Mouse (Mus musculus): ENCODE measurements around the gene 1110059E24Rik.
A peak's percentile ranks its signal among the peaks of the same experiment; 100 is the strongest.

1110059E24Rik gene

DNA sequence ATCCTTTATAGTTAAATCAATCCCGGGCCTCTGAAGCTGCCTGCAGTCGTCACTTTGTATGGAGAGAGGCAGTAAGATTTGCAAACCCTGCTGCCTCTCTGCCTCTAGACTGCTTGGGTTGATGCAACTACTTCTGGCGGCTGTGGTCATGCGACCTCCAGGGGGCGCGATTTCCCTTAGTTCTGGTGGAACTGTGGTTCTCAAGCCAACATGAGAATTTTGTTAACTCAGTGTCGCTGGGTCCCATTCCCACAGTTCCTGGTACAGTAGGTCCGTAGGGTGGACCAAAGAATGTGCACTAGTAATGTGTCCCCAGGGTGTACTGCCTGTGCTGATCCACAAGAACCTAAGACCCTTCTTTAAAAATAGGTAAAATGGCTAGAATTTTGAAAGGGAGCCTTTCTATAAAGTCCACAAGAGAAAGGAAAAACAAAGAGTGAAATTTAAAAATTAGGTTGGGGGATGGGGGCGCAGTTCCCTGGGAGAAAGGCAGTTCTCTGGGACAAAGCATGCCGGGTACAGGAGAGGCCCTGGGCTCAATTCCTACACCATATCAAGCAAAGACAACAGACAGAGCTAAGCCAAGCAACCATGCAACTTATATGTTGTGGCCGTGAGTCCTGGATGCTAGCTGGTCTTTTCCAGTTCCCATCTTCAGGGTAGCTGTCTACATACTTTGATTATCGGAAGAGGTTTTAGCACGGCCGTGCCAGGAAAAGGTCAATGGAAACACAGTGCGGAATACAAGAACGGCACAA is 81.4 kb downstream of the 1110059E24Rik start:
- peak; percentile 95 for DNase-seq

GRCm38 (mm10) chr19:21570778-21571177 is 82.0 kb downstream of the 1110059E24Rik start:
- no peak for DNase-seq

DNA sequence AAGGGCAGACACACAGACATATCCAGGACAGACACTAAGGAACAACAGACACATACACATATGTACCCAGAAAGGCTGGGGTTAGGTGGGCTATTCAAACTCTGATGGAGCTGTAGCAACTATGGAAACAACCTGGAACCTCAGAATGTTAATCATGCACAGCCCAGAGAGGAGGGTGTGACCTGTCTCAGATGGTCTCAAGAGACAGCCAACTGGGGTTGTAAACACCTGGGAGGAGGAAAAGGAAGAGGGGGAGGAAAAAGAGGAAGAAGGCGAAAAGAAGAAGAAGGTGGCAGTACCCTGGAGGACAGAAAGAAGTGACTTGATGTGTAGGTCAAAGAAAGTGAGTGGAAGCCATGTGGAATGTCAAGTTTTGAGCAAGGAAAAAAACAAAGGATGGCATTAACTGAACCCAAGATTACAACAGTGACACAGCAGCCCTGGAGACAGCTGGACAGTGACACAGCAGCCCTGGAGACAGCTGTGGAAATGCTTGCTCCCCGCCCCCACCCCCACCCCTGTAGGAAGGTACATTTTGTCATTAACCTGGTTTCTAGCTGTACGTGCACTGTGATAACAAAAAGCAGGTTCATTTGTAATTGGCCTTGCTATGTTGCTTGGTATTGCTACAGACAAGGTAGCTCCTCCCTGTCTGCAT is 84.1 kb downstream of the 1110059E24Rik start:
- DNase-seq: no peak

- no peak for DNase-seq
Observed at GRCm38 (mm10) chr19:21567933-21568332, 84.8 kb downstream of the 1110059E24Rik start.

GRCm38 (mm10) chr19:21566484-21566883 is 86.3 kb downstream of the 1110059E24Rik start:
- no peak for DNase-seq

- DNase-seq: no peak
Observed at GRCm38 (mm10) chr19:21564461-21564797, 88.3 kb downstream of the 1110059E24Rik start.

DNA sequence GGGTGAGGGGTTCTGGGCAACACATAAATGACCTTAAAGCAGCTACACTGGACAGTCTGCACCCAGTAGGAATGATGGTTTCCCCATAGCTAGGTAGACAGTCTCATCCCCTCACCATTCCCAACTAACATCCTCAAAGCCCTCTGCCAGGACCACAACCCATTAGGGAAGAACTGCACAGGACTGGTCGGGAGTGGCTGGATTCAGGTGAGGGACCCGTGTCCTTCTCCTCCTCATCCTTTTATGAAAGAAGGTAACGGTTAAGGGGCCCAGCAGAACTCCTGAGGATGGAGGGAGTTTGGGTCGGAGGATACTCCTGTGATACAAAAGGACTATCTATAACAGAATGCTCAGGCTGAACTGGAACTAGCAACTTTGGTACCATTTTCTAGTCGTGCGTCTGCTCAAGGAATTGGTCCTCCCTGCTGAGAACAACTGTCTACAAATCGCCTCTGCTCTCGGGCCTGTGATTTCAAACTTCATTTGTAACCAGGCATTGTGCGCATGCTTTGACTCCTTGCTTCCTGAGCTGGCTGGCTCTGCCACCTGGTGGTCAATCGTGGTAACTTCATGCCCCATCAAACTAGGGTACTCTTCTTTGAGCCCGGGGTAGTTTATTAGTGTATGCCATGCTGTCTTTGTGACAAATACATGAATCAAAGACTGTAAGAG is 88.9 kb downstream of the 1110059E24Rik start:
- peak; percentile 83 for DNase-seq

GRCm38 (mm10) chr19:21562996-21563395 is 89.8 kb downstream of the 1110059E24Rik start:
- no peak for DNase-seq

GRCm38 (mm10) chr19:21552801-21553200 is 100.0 kb downstream of the 1110059E24Rik start:
- DNase-seq: no peak

DNA sequence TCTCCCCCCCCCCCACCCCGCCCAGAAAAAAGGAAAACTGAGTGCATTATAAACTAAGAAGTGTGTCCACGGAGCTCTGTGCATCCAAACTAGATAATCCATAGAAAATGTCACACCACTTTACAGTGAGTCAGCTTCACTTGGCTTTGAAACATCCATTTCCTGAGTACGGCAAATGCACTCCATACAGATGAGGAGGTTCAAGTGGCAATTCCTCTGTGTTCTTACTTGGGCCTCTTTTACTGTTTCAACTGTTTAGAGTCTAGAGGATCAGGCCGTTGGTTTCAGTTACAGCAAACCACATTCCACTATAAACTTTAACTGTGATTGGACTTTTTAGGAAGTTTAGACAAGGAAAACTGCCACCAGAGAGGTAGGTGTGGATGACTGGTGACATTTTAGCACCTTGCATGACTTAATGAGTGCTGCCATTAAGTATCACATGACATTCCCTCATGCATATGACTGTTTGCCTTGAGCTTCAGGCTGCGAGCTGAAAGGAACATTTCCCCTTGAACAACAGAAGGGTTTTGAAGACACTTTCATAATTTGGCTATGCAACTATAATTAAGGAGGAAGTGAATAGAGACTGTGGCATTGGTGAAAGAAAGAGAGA is 100.7 kb downstream of the 1110059E24Rik start:
- DNase-seq: no peak

GRCm38 (mm10) chr19:21549713-21550112 is 103.1 kb downstream of the 1110059E24Rik start:
- DNase-seq: no peak

- DNase-seq: no peak
Observed at GRCm38 (mm10) chr19:21548947-21549346, 103.8 kb downstream of the 1110059E24Rik start.

- no peak for DNase-seq
Observed at GRCm38 (mm10) chr19:21537125-21537524, 115.7 kb downstream of the 1110059E24Rik start.
